Mouse (Mus musculus) macrophage (primary cell): ENCODE data around the gene March11. TPM values are rescaled to one million over a fixed set of nuclear protein-coding genes. Genes with fewer than 3 reads are reported as not detected.

Experiments
- H3K27ac ChIP-seq: fragments of 350-480 bp; formaldehyde crosslinking; 2 replicates; pipeline ENCODE4 v1.9.0; 2021
- H3K36me3 ChIP-seq: fragments of 350-480 bp; formaldehyde crosslinking; 2 replicates; pipeline ENCODE4 v1.9.0; 2021; ENCODE audit errors: inconsistent target
- H3K4me3 ChIP-seq: fragments of 350-480 bp; formaldehyde crosslinking; 2 replicates; pipeline ENCODE4 v1.9.0; 2021; ENCODE audit errors: inconsistent target
- H3K79me2 ChIP-seq: fragments of 350-480 bp; formaldehyde crosslinking; 2 replicates; pipeline ENCODE4 v1.9.0; 2021; ENCODE audit errors: inconsistent target
- WGBS: methylation state at CpG from one replicate; pipeline ENCODE4 v1.1.7; 2026; ENCODE audit warnings: inconsistent platforms; ENCODE audit not compliant: missing documents; 5-methylcytosine and 5-hydroxymethylcytosine counted together
- polyA plus RNA-seq: library from polyadenylated mRNA; stranded (reverse); fragments of 250-400 nt; gene quantifications from 3 replicates; pipeline ENCODE4 v1.2.4, GENCODE M21; 2018; ENCODE audit warnings: inconsistent platforms

The March11 gene
- polyA plus RNA-seq, 1 experiment from 2014 or later, result not detected

- WGBS, result 89% methylated on average over 2 of the region's 2 CpGs
- no peaks in the 10 kb centered on the region for H3K36me3 ChIP-seq
These were observed 28.9 kb downstream of the March11 start for GRCm38 (mm10) chr15:26337775-26338174.

GRCm38 (mm10) chr15:26338343-26338742 lies 29.5 kb downstream of the March11 start:
- no peak overlapping the region for H3K27ac ChIP-seq
- no peak overlapping the region for H3K4me3 ChIP-seq
- 22% methylated on average over 4 of the region's 4 CpGs for WGBS
- H3K79me2 ChIP-seq, result no peaks in the 10 kb centered on the region
- H3K36me3 ChIP-seq, result no peaks in the 10 kb centered on the region

More at GRCm38 (mm10) chr15:26337775-26338174, 28.9 kb downstream of the March11 start:
- no peak overlapping the region for H3K4me3 ChIP-seq
- H3K79me2 ChIP-seq, result no peaks in the 10 kb centered on the region
- no peak overlapping the region for H3K27ac ChIP-seq

GRCm38 (mm10) chr15:26340490-26340889 lies 31.6 kb downstream of the March11 start:
- Histone ChIP-seq H3K36me3 (no peaks in the 10 kb centered on the region), H3K27ac (no peak overlapping the region), H3K4me3 (no peak overlapping the region), H3K79me2 (no peaks in the 10 kb centered on the region)
- WGBS, result 91% methylated on average over 11 of the region's 11 CpGs

- Histone ChIP-seq H3K4me3 (no peak overlapping the region), H3K27ac (no peak overlapping the region), H3K36me3 (no peaks in the 10 kb centered on the region), H3K79me2 (no peaks in the 10 kb centered on the region)
- 81% methylated on average over 6 of the region's 6 CpGs for WGBS
These were observed 32.1 kb downstream of the March11 start for GRCm38 (mm10) chr15:26340966-26341365.

GRCm38 (mm10) chr15:26344329-26344728 lies 35.5 kb downstream of the March11 start:
- Histone ChIP-seq H3K36me3 (no peaks in the 10 kb centered on the region), H3K4me3 (no peak overlapping the region), H3K27ac (no peak overlapping the region), H3K79me2 (no peaks in the 10 kb centered on the region)
- 90% methylated on average over 5 of the region's 5 CpGs for WGBS

- H3K4me3 ChIP-seq, result no peak overlapping the region
- no peak overlapping the region for H3K27ac ChIP-seq
- no peaks in the 10 kb centered on the region for H3K36me3 ChIP-seq
- H3K79me2 ChIP-seq, result no peaks in the 10 kb centered on the region
These were observed 44.8 kb downstream of the March11 start for GRCm38 (mm10) chr15:26353656-26354055.

- no peak overlapping the region for H3K27ac ChIP-seq
- H3K36me3 ChIP-seq, result no peaks in the 10 kb centered on the region
- H3K4me3 ChIP-seq, result no peak overlapping the region
- no peaks in the 10 kb centered on the region for H3K79me2 ChIP-seq
- WGBS, result 6% methylated on average over 7 of the region's 7 CpGs
These were observed 56.5 kb downstream of the March11 start for GRCm38 (mm10) chr15:26365344-26365743.

- no peaks in the 10 kb centered on the region for H3K36me3 ChIP-seq
- H3K27ac ChIP-seq, result no peak overlapping the region
- no peaks in the 10 kb centered on the region for H3K79me2 ChIP-seq
- 88% methylated on average over 5 of the region's 5 CpGs for WGBS
- H3K4me3 ChIP-seq, result no peak overlapping the region
These were observed 57.7 kb downstream of the March11 start for GRCm38 (mm10) chr15:26366511-26366910.

- 86% methylated on average over 5 of the region's 5 CpGs for WGBS
- H3K36me3 ChIP-seq, result no peaks in the 10 kb centered on the region
- H3K4me3 ChIP-seq, result no peak overlapping the region
- H3K79me2 ChIP-seq, result no peaks in the 10 kb centered on the region
- H3K27ac ChIP-seq, result no peak overlapping the region
These were observed 64.9 kb downstream of the March11 start for GRCm38 (mm10) chr15:26373759-26374158.

GRCm38 (mm10) chr15:26374232-26374631 lies 65.4 kb downstream of the March11 start:
- Histone ChIP-seq H3K27ac (no peak overlapping the region), H3K4me3 (no peak overlapping the region), H3K36me3 (no peaks in the 10 kb centered on the region), H3K79me2 (no peaks in the 10 kb centered on the region)
- 72% methylated on average over 2 of the region's 2 CpGs for WGBS

- Histone ChIP-seq H3K79me2 (no peaks in the 10 kb centered on the region), H3K36me3 (no peaks in the 10 kb centered on the region), H3K27ac (no peak overlapping the region), H3K4me3 (no peak overlapping the region)
- WGBS, result 97% methylated on average over 3 of the region's 3 CpGs
These were observed 66.1 kb downstream of the March11 start for GRCm38 (mm10) chr15:26374946-26375345.

GRCm38 (mm10) chr15:26377355-26377754 lies 68.5 kb downstream of the March11 start:
- Histone ChIP-seq H3K36me3 (no peaks in the 10 kb centered on the region), H3K4me3 (no peak overlapping the region), H3K79me2 (no peaks in the 10 kb centered on the region), H3K27ac (no peak overlapping the region)
- 83% methylated on average over 2 of the region's 2 CpGs for WGBS

GRCm38 (mm10) chr15:26378879-26379278 lies 70.0 kb downstream of the March11 start:
- H3K36me3 ChIP-seq, result no peaks in the 10 kb centered on the region
- no peak overlapping the region for H3K27ac ChIP-seq
- no peak overlapping the region for H3K4me3 ChIP-seq
- no peaks in the 10 kb centered on the region for H3K79me2 ChIP-seq
- WGBS, result 87% methylated on average over 4 of the region's 4 CpGs

- 59% methylated on average over 3 of the region's 3 CpGs for WGBS
- Histone ChIP-seq H3K4me3 (no peak overlapping the region), H3K79me2 (no peaks in the 10 kb centered on the region), H3K36me3 (no peaks in the 10 kb centered on the region), H3K27ac (no peak overlapping the region)
These were observed 71.0 kb downstream of the March11 start for GRCm38 (mm10) chr15:26379831-26380230.

- Histone ChIP-seq H3K27ac (no peak overlapping the region), H3K79me2 (no peaks in the 10 kb centered on the region), H3K36me3 (no peaks in the 10 kb centered on the region), H3K4me3 (no peak overlapping the region)
- WGBS, result 83% methylated on average over 1 of the region's 1 CpGs
These were observed 72.0 kb downstream of the March11 start for GRCm38 (mm10) chr15:26380844-26381243.

GRCm38 (mm10) chr15:26390001-26390400 lies 81.2 kb downstream of the March11 start:
- Histone ChIP-seq H3K27ac (no peak overlapping the region), H3K79me2 (no peaks in the 10 kb centered on the region), H3K4me3 (no peak overlapping the region), H3K36me3 (no peaks in the 10 kb centered on the region)
- WGBS, result 94% methylated on average over 9 of the region's 9 CpGs
